Mouse (Mus musculus) olfactory bulb, adult 2 months (tissue): ENCODE data around the gene Mesp1.

Experiments used
- CTCF ChIP-seq: fragments of 200-500 bp; IDR thresholded peaks from 2 replicates; pipeline ENCODE4 v1.5.1; 2012; ENCODE audit warnings: low read depth, mild to moderate bottlenecking, low read length, moderate library complexity; ENCODE audit not compliant: insufficient read depth
- POLR2A ChIP-seq: fragments of 200-500 bp; IDR thresholded peaks from 2 replicates; pipeline ENCODE4 v1.6.1; 2012; ENCODE audit warnings: mild to moderate bottlenecking, low read depth, low read length, moderate library complexity; ENCODE audit not compliant: insufficient read depth

DNA sequence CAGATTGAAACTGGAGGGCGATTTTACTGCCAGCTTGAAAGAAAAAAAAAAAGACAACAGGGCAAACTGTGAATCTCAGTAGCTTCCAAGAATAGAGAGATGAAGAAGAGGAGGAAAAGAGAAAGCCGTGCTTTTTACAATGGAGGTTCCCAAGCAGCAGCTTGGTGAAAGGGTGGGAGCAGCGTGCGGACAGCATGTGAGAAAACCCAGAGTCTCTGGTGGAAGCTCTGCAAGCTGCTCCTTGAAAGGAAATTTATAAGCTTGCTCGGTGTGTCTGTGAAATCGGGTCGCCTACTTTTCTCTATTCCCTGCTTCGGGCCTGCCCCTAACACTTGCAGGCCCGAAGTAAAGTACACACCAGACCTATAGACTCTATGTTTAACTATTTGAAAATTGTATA is 49.5 kb downstream of the Mesp1 start:
- TF ChIP-seq CTCF: no peak
- no peak for TF ChIP-seq POLR2A
